Mouse (Mus musculus) gastrocnemius, postnatal 4 days (tissue): ENCODE data around the gene Atp11b. TPM values are rescaled to one million over a fixed set of nuclear protein-coding genes. Genes with fewer than 3 reads are reported as not detected.

Source experiments
- DNase-seq, 2 experiments: peaks; one replicate each; pipeline ENCODE4 v3.0.0; 2021 to 2022; ENCODE audit warnings: low spot score in 2 of 2, mixed read lengths in 2 of 2
- total RNA-seq, 2 experiments: library from RNA; stranded (reverse); gene quantifications; 2 replicates each; pipeline ENCODE4 v1.2.3; 2021

The Atp11b gene
- total RNA-seq, 2 experiments from 2014 or later = 33.0 to 33.2 TPM

DNA sequence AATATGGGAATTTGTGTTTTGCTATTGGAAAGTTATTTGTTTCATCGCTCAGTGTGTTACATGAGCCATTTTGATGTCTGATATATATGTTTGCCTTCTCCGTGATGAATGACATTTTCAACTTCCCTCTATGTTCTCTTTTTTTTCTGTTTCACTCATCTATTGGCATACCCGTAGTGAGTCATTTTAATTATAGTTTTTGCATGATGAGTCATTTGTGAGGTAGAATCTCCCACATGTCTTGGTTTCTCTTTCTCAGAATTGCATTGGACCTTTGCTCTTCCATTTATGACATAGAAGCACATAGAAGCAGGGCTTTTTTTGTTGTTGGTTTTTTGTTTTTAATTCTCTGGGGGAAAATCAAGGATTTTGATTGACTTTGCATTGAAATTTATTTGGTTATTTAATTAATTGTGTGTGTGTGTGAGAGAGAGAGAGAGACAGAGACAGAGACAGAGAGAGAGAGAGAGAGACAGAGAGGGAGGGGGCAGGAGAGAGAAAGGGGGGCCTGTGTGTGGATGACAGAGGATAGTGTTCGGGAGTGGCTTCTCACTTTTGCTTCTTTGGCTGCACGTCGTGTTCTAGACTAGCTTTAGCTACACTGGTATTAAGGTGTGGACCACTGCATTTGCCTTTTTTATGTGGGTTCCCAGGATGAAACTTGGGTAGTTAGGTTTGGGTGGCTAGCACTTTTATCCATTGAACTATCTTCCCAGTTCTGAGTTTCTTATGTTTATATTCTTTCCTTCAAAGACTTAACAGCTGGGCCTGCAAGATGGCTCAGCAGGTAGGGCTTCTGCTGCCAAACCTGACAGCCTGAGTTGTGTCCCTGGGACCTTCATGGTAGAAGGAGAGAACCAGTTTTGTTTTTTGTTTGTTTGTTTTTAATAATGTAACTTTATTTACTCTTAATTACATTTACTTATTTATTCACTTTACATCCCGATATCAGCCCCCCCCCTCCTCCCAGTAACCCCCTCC, 11.0 kb downstream of the Atp11b start:
- DNase-seq = no peak

DNA sequence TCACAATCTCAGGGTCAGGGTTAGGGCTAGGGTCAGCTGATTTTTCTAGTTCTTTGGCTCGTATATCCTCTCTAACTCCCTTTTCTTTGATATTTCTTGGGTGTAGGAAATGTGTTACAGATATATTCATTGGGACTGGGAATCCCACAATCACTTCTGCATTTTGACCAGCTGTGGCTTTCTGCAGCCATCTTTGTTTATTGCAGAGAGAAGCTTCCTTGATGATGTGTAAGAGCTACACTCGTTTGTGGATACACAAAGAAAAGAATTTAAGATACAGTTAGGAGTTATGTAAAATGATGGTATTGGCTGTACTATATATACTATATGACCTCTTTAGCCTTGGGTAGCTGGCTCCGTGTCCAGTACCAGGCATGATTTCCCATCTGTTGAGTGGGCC, 25.8 kb downstream of the Atp11b start:
- no peak for DNase-seq

DNA sequence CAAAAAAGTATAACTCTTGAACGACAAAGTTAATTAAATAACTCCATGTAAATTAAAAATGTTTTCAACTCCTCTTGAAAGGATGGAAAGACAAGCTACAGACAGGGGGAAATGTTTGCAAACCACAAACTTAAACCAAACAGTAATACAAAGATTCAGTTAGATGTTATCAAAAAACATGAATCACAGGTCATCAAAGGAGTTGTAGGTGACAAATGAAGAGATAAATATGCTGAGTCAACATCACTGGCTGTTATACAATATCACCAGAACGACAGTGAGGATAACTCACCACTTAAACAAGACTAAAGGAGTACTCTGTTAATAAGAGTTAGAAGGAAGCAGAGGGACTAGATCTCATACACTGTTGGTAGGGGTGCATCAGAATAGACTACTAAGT, 48.1 kb downstream of the Atp11b start:
- no peak for DNase-seq

GRCm38 (mm10) chr3:35819887-35820286, 66.0 kb downstream of the Atp11b start:
- no peak for DNase-seq

- no peak for DNase-seq
These were observed 68.1 kb downstream of the Atp11b start for GRCm38 (mm10) chr3:35822036-35822435.

DNA sequence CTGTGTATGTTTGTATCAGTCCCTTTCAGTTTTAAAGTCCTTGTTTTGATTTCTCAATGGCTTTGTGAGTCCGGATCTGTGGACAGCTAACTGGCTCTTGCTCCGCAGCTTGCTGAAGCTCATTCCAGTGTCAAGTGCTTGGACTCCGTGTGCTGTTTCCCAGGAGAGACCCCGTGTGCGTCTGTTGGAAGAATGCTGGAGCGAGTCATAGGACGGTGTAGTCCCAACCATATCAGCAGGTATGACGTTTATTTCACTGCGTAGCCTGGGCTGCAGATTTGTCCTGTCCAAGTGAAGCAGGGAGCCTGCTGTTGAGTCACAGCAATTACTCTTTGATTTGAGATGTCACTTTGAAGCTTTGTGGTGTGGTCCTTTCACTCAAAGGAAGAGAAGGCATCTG, 95.4 kb downstream of the Atp11b start:
- no peak for DNase-seq

DNA sequence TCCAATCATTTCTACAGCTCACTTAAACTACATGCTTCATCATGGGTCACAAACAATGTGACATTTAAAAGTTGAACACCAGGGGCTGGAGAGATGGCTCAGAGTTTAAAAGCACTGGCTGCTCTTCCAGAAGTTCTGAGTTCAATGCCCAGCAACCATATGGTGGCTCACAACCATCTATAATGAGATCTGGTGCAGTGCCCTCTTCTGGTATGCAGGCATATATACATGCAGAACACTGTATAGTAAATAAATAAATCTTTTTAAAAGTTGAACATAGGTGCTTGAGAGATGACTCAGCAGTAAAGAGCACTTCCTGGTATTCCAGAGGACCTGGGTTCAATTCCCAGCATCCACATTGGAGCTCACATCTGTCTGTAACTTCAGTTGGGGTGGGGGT, 129.4 kb downstream of the Atp11b start:
- DNase-seq = no peak

- DNase-seq = no peak
These were observed 135.6 kb downstream of the Atp11b start for GRCm38 (mm10) chr3:35889531-35889930.

GRCm38 (mm10) chr3:35891123-35891522, 137.2 kb downstream of the Atp11b start:
- DNase-seq = no peak

DNA sequence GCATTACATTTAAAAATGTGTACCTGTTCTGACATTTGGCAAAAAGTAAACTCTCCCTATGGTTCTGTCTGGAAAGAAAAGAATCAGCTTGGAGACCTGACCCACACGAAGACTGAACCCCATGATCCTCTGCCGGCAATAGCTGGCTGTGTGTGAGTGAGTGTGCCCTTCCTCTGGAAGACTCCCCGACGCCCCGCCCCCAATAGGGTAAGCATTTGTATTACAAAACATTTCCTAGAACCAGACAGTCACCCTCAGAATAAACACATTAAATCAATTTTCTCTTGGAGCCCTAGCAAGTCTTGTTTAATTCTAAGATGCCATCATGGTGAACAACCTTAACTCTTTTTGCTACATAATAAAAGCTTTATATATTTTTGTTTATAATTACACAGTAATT, 139.2 kb downstream of the Atp11b start:
- DNase-seq = no peak

- no peak for DNase-seq
These were observed 144.0 kb downstream of the Atp11b start for GRCm38 (mm10) chr3:35897900-35898299.

GRCm38 (mm10) chr3:35899109-35899508, 145.2 kb downstream of the Atp11b start:
- no peak for DNase-seq

- no peak for DNase-seq
These were observed 146.8 kb downstream of the Atp11b start for GRCm38 (mm10) chr3:35900555-35901204.

Other genes starting within 250 kb of the Atp11b start
- gene Dcun1d1, start 183.3 kb downstream of the Atp11b start, total RNA-seq = 10 to 100 TPM; 64.0 to 69.0 TPM
- 10 to 100 TPM; 25.9 to 26.9 TPM for gene Mccc1, start 246.6 kb downstream of the Atp11b start, total RNA-seq